Mouse (Mus musculus) midbrain, embryonic 16.5 days (tissue): ENCODE results near the gene Akt1s1. TPM values are rescaled to one million over a fixed set of nuclear protein-coding genes. Genes with fewer than 3 reads are reported as not detected.

Source experiments
- ATAC-seq: fragments of 200-750 bp; cut with Nextera tagmentation; 2 replicates; pipeline ENCODE4 v1.8.0; 2017; ENCODE audit warnings: moderate TSS enrichment
- H3K27ac ChIP-seq: fragments of 300-500 bp; sonication (generic); 2 replicates; pipeline ENCODE4 v1.5.1; 2014; ENCODE audit warnings: mild to moderate bottlenecking, low read length, mixed read lengths
- H3K27me3 ChIP-seq: fragments of 300-500 bp; sonication (generic); 2 replicates; pipeline ENCODE4 v1.6.1; 2014; ENCODE audit warnings: low read depth, low read length, mixed read lengths; ENCODE audit not compliant: control insufficient read depth, insufficient read depth
- H3K36me3 ChIP-seq: fragments of 300-500 bp; sonication (generic); 2 replicates; pipeline ENCODE4 v1.6.1; 2014; ENCODE audit warnings: mild to moderate bottlenecking, low read length, moderate library complexity, mixed read lengths; ENCODE audit not compliant: control insufficient read depth, insufficient read depth
- H3K4me1 ChIP-seq: fragments of 300-500 bp; sonication (generic); 2 replicates; pipeline ENCODE4 v1.6.1; 2014; ENCODE audit warnings: mild to moderate bottlenecking, low read length, mixed read lengths; ENCODE audit not compliant: control insufficient read depth, insufficient read depth
- H3K4me2 ChIP-seq: fragments of 300-500 bp; sonication (generic); 2 replicates; pipeline ENCODE4 v1.6.1; 2014; ENCODE audit warnings: mild to moderate bottlenecking, low read length, mixed read lengths
- H3K4me3 ChIP-seq: fragments of 300-500 bp; sonication (generic); 2 replicates; pipeline ENCODE4 v1.5.1; 2014; ENCODE audit warnings: low read depth, mild to moderate bottlenecking, low read length, moderate library complexity, mixed read lengths
- H3K9ac ChIP-seq: fragments of 300-500 bp; sonication (generic); 2 replicates; pipeline ENCODE4 v1.6.1; 2014; ENCODE audit warnings: low read depth, low read length, mixed read lengths
- H3K9me3 ChIP-seq: fragments of 300-500 bp; sonication (generic); replicated peaks from 2 replicates; pipeline ENCODE4 v1.6.1; 2014; ENCODE audit warnings: mild to moderate bottlenecking, low read length, mixed read lengths; ENCODE audit not compliant: control insufficient read depth, poor library complexity, severe bottlenecking
- WGBS: fragments of 180-500 bp; shearing (Covaris S2); extraction: QIAGEN DNeasy Blood & Tissue Kit; methylation state at CpG from one replicate; pipeline ENCODE4 v1.1.7; 2014; 5-methylcytosine and 5-hydroxymethylcytosine counted together
- polyA plus RNA-seq: library from polyadenylated mRNA; unstranded; fragments of >200 nt; fragmentation: Nextera tagmentation; extraction: Ambion mirVana; gene quantifications from 2 replicates; pipeline ENCODE4 v1.2.1, GENCODE M21; 2015

The Akt1s1 gene
- polyA plus RNA-seq, 1 experiment from 2014 or later: 83.2 TPM

GRCm38 (mm10) chr7:44820525-44820924 lies 28.3 kb upstream of the Akt1s1 start:
- ATAC-seq: no peak
- Histone ChIP-seq H3K36me3 (no peaks in the 10 kb centered on the region), H3K27me3 (no peaks in the 10 kb centered on the region), H3K4me3 (no peak overlapping the region), H3K4me1 (peaks cover 36% of the 10 kb centered on the region), H3K4me2 (no peak overlapping the region), H3K27ac (no peak overlapping the region), H3K9ac (no peak overlapping the region), H3K9me3 (no peaks in the 10 kb centered on the region)
- 85% methylated on average over 3 of the region's 3 CpGs for WGBS

GRCm38 (mm10) chr7:44821666-44822448 lies 26.9 kb upstream of the Akt1s1 start:
- no peak overlapping the region for H3K4me3 ChIP-seq
- no peak overlapping the region for H3K27ac ChIP-seq
- no peak overlapping the region for H3K9ac ChIP-seq
- no peak overlapping the region for H3K4me2 ChIP-seq
- peaks cover 36% of the 10 kb centered on the region for H3K4me1 ChIP-seq
- no peaks in the 10 kb centered on the region for H3K36me3 ChIP-seq
- 86% methylated on average over 7 of the region's 7 CpGs for WGBS
- H3K27me3 ChIP-seq: no peaks in the 10 kb centered on the region
- H3K9me3 ChIP-seq: no peaks in the 10 kb centered on the region
- no peak for ATAC-seq

- H3K9me3 ChIP-seq: no peaks in the 10 kb centered on the region
- H3K4me1 ChIP-seq: peaks cover 21% of the 10 kb centered on the region
- H3K27me3 ChIP-seq: no peaks in the 10 kb centered on the region
- H3K4me2 ChIP-seq: no peak overlapping the region
- 38% methylated on average over 7 of the region's 7 CpGs for WGBS
- ATAC-seq: no peak
- H3K27ac ChIP-seq: no peak overlapping the region
- H3K4me3 ChIP-seq: no peak overlapping the region
- peaks cover 1% of the 10 kb centered on the region; the same call in 1 of the 2 replicates for H3K36me3 ChIP-seq
- H3K9ac ChIP-seq: no peak overlapping the region
Observed at GRCm38 (mm10) chr7:44823409-44823808, 25.4 kb upstream of the Akt1s1 start.

GRCm38 (mm10) chr7:44824872-44825271 lies 23.9 kb upstream of the Akt1s1 start:
- H3K27me3 ChIP-seq: no peaks in the 10 kb centered on the region

DNA sequence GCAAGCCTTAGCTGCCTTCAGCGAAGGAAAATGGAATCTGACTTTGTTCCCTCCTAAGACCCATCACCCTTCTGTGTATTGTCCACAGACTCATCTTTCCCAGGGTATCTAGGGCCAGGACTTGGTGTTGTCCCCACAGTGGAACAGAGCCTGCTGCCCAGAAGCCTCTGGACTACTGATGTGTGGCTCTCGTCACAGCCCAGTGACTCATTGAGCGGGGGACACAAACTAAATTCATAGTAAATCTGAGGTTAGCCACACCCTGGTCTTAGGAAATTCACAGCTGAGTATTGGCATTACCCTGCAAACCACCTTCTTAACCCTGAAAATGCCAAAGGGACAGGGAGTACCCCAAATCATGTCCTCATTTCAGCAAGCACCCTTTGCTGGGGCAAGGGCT lies 22.0 kb upstream of the Akt1s1 start:
- H3K4me1 ChIP-seq: 0 out of 2 replicates have a peak, but pooled peaks cover 2% of the 10 kb centered on the region
- peaks cover 24% of the 10 kb centered on the region for H3K36me3 ChIP-seq
- no peaks in the 10 kb centered on the region for H3K27me3 ChIP-seq
- 88% methylated on average over 3 of the region's 3 CpGs for WGBS
- no peaks in the 10 kb centered on the region for H3K9me3 ChIP-seq
- H3K27ac ChIP-seq: no peak overlapping the region
- no peak overlapping the region for H3K9ac ChIP-seq
- no peak for ATAC-seq
- H3K4me3 ChIP-seq: no peak overlapping the region
- H3K4me2 ChIP-seq: no peak overlapping the region

More at GRCm38 (mm10) chr7:44824872-44825271, 23.9 kb upstream of the Akt1s1 start:
- 25% methylated on average over 3 of the region's 3 CpGs for WGBS
- Histone ChIP-seq H3K9ac (no peak overlapping the region), H3K4me3 (no peak overlapping the region), H3K9me3 (no peaks in the 10 kb centered on the region), H3K27ac (no peak overlapping the region), H3K4me2 (no peak overlapping the region), H3K36me3 (peaks cover 12% of the 10 kb centered on the region), H3K4me1 (peaks cover 6% of the 10 kb centered on the region; the same call in 1 of the 2 replicates)
- ATAC-seq: peak; percentile 70

GRCm38 (mm10) chr7:44828706-44829105 lies 20.1 kb upstream of the Akt1s1 start:
- Histone ChIP-seq H3K4me1 (0 out of 2 replicates have a peak, but pooled peaks cover 2% of the 10 kb centered on the region), H3K27ac (no peak overlapping the region), H3K9ac (no peak overlapping the region), H3K9me3 (no peaks in the 10 kb centered on the region), H3K4me2 (no peak overlapping the region), H3K36me3 (peaks cover 28% of the 10 kb centered on the region), H3K27me3 (no peaks in the 10 kb centered on the region), H3K4me3 (no peak overlapping the region)
- 93% methylated on average over 5 of the region's 5 CpGs for WGBS
- ATAC-seq: no peak

- Histone ChIP-seq H3K4me1 (no peaks in the 10 kb centered on the region), H3K9me3 (no peaks in the 10 kb centered on the region), H3K4me2 (no peak overlapping the region), H3K9ac (no peak overlapping the region), H3K4me3 (no peak overlapping the region), H3K27ac (no peak overlapping the region), H3K27me3 (no peaks in the 10 kb centered on the region), H3K36me3 (peaks cover 28% of the 10 kb centered on the region)
- ATAC-seq: no peak
- WGBS: 87% methylated on average over 4 of the region's 4 CpGs
Observed at GRCm38 (mm10) chr7:44832763-44833162, 16.0 kb upstream of the Akt1s1 start.

- Histone ChIP-seq H3K4me2 (no peak overlapping the region), H3K4me3 (no peak overlapping the region), H3K4me1 (peaks cover 12% of the 10 kb centered on the region), H3K9ac (no peak overlapping the region), H3K27me3 (peaks cover 3% of the 10 kb centered on the region), H3K27ac (no peak overlapping the region), H3K36me3 (peaks cover 12% of the 10 kb centered on the region), H3K9me3 (no peaks in the 10 kb centered on the region)
- no peak for ATAC-seq
- 100% methylated on average over 1 of the region's 1 CpGs for WGBS
Observed at GRCm38 (mm10) chr7:44835373-44836015, 13.3 kb upstream of the Akt1s1 start.

GRCm38 (mm10) chr7:44836016-44836404 lies 12.8 kb upstream of the Akt1s1 start:
- Histone ChIP-seq H3K4me1 (peaks cover 12% of the 10 kb centered on the region), H3K36me3 (peaks cover 12% of the 10 kb centered on the region), H3K4me3 (no peak overlapping the region), H3K27ac (no peak overlapping the region), H3K27me3 (peaks cover 8% of the 10 kb centered on the region), H3K9me3 (no peaks in the 10 kb centered on the region), H3K4me2 (no peak overlapping the region), H3K9ac (no peak overlapping the region)
- ATAC-seq: no peak
- 54% methylated on average over 3 of the region's 3 CpGs for WGBS
